Mouse (Mus musculus) CH12.LX (cell line): ENCODE data around the gene Gpcpd1.

Experiments used
- TCF12 ChIP-seq: IDR thresholded peaks from 2 replicates; pipeline ENCODE4 v1.6.1; 2014; ENCODE audit warnings: low read depth, mild to moderate bottlenecking, inconsistent platforms, low read length, improper control_type of control experiment
- UBTF ChIP-seq: IDR thresholded peaks from 2 replicates; pipeline ENCODE4 v1.6.1; 2012; ENCODE audit warnings: low read depth, mild to moderate bottlenecking, inconsistent platforms, low read length, improper control_type of control experiment, moderate library complexity

- TF ChIP-seq UBTF (no peak), TCF12 (no peak)
Observed at GRCm38 (mm10) chr2:132636534-132636933, 49.0 kb upstream of the Gpcpd1 start.
